Mouse (Mus musculus) ZHBTc4 (cell line): ENCODE data around the gene Emilin2.
A peak's percentile ranks its signal among the peaks of the same experiment; 100 is the strongest.

Experiments
- DNase-seq: peaks from one replicate; pipeline ENCODE4 v3.0.0-alpha.2; 2011; ENCODE audit warnings: low read depth, low spot score

The Emilin2 gene

GRCm38 (mm10) chr17:71234041-71234594, 77.7 kb downstream of the Emilin2 start:
- no peak for DNase-seq

- no peak for DNase-seq
Measured at GRCm38 (mm10) chr17:71233210-71233609, 78.6 kb downstream of the Emilin2 start.

- DNase-seq: no peak
Measured at GRCm38 (mm10) chr17:71231998-71232397, 79.8 kb downstream of the Emilin2 start.

- DNase-seq: no peak
Measured at GRCm38 (mm10) chr17:71230108-71230709, 81.6 kb downstream of the Emilin2 start.

- no peak for DNase-seq
Measured at GRCm38 (mm10) chr17:71228651-71229050, 83.1 kb downstream of the Emilin2 start.

- DNase-seq: no peak
Measured at GRCm38 (mm10) chr17:71227128-71227895, 84.5 kb downstream of the Emilin2 start.

- DNase-seq: peak; percentile 69
Measured at GRCm38 (mm10) chr17:71225091-71225490, 86.7 kb downstream of the Emilin2 start.

- no peak for DNase-seq
Measured at GRCm38 (mm10) chr17:71224521-71224920, 87.3 kb downstream of the Emilin2 start.

GRCm38 (mm10) chr17:71223676-71224075, 88.1 kb downstream of the Emilin2 start:
- DNase-seq: no peak

GRCm38 (mm10) chr17:71221383-71221782, 90.4 kb downstream of the Emilin2 start:
- no peak for DNase-seq

- DNase-seq: no peak
Measured at GRCm38 (mm10) chr17:71217111-71217685, 94.6 kb downstream of the Emilin2 start.

GRCm38 (mm10) chr17:71216263-71216662, 95.5 kb downstream of the Emilin2 start:
- DNase-seq: no peak

- no peak for DNase-seq
Measured at GRCm38 (mm10) chr17:71215241-71215839, 96.4 kb downstream of the Emilin2 start.

- DNase-seq: no peak
Measured at GRCm38 (mm10) chr17:71214514-71215240, 97.1 kb downstream of the Emilin2 start.

GRCm38 (mm10) chr17:71213666-71214065, 98.1 kb downstream of the Emilin2 start:
- no peak for DNase-seq

GRCm38 (mm10) chr17:71211962-71212646, 99.7 kb downstream of the Emilin2 start:
- DNase-seq: no peak

GRCm38 (mm10) chr17:71209936-71210335, 101.8 kb downstream of the Emilin2 start:
- DNase-seq: no peak

GRCm38 (mm10) chr17:71208921-71209320, 102.9 kb downstream of the Emilin2 start:
- DNase-seq: no peak

- DNase-seq: no peak
Measured at GRCm38 (mm10) chr17:71208376-71208775, 103.4 kb downstream of the Emilin2 start.

- DNase-seq: no peak
Measured at GRCm38 (mm10) chr17:71207268-71207667, 104.5 kb downstream of the Emilin2 start.
